Mouse (Mus musculus) spleen, postnatal 36 days (tissue): ENCODE data around the gene Ffar4.

Source experiments
- DNase-seq, 2 experiments: peaks; one replicate each; pipeline ENCODE4 v3.0.0; 2022; ENCODE audit warnings: low spot score in 2 of 2, mixed read lengths in 1 of 2

The Ffar4 gene

GRCm38 (mm10) chr19:38096858-38097758, at the start of gene Ffar4:
Gene Ffar4 (plus strand): TSS chr19:38097071.
- DNase-seq = no peak

GRCm38 (mm10) chr19:38049686-38050085, 47.2 kb upstream of the Ffar4 start:
- DNase-seq = no peak

- DNase-seq = no peak
Observed at GRCm38 (mm10) chr19:38053227-38054041, 43.4 kb upstream of the Ffar4 start.

GRCm38 (mm10) chr19:38054149-38054719, 42.6 kb upstream of the Ffar4 start:
- DNase-seq = peak; percentile 71 to 79

GRCm38 (mm10) chr19:38054720-38055192, 42.1 kb upstream of the Ffar4 start, which contains the start of gene Cep55:
Gene Cep55 (plus strand): TSS chr19:38055011.
- peak; percentile 93 to 94 for DNase-seq

- DNase-seq = no peak
Observed at GRCm38 (mm10) chr19:38055798-38056197, 41.1 kb upstream of the Ffar4 start.

- no peak for DNase-seq
Observed at GRCm38 (mm10) chr19:38056276-38056675, 40.6 kb upstream of the Ffar4 start.

- no peak for DNase-seq
Observed at GRCm38 (mm10) chr19:38056931-38057330, 39.9 kb upstream of the Ffar4 start.

- DNase-seq = no peak
Observed at GRCm38 (mm10) chr19:38063201-38063600, 33.7 kb upstream of the Ffar4 start.

- no peak for DNase-seq
Observed at GRCm38 (mm10) chr19:38064051-38064450, 32.8 kb upstream of the Ffar4 start.

- DNase-seq = no peak
Observed at GRCm38 (mm10) chr19:38073226-38073625, 23.6 kb upstream of the Ffar4 start.

GRCm38 (mm10) chr19:38075051-38075450, 21.8 kb upstream of the Ffar4 start:
- DNase-seq = no peak

- no peak for DNase-seq
Observed at GRCm38 (mm10) chr19:38076251-38076650, 20.6 kb upstream of the Ffar4 start.

- DNase-seq = no peak
Observed at GRCm38 (mm10) chr19:38077851-38078540, 18.9 kb upstream of the Ffar4 start.

GRCm38 (mm10) chr19:38081361-38081760, 15.5 kb upstream of the Ffar4 start:
- DNase-seq = no peak

- DNase-seq = no peak
Observed at GRCm38 (mm10) chr19:38082931-38083525, 13.8 kb upstream of the Ffar4 start.

GRCm38 (mm10) chr19:38085841-38086240, 11.0 kb upstream of the Ffar4 start:
- no peak for DNase-seq

GRCm38 (mm10) chr19:38086948-38087551, 9.8 kb upstream of the Ffar4 start:
- DNase-seq = no peak

- no peak for DNase-seq
Observed at GRCm38 (mm10) chr19:38089358-38089757, 7.5 kb upstream of the Ffar4 start.

GRCm38 (mm10) chr19:38091512-38091985, 5.3 kb upstream of the Ffar4 start:
- DNase-seq = peak; percentile 3 to 4
